Mouse (Mus musculus): ENCODE data around the gene Gstm4.

DNA sequence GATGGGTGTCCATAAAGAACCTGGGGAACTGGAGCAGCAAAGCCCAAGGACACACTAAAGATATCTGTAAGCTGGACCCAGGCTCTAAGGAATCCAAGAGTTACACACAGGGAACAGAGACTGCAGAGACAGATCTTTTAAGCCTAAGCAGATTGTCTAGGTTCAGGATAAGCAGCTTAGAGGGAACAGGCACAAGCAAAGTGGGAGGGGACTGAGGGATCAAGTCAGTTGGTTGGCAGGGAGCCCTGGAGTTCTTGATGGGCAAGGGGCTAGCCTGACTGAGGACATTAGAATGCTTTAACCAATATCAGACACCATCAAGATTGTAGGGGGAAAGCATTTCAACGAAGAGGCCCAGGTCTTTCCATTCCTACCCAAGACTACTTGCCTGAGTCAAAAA, 49.5 kb upstream of the Gstm4 start:
- TF ChIP-seq CTCF (IDR thresholded peaks at IDR 0.05; ENCODE audit: control insufficient read depth, insufficient read depth, insufficient read length): no peak
- no peak for TF ChIP-seq USF1 (IDR thresholded peaks at IDR 0.05; ENCODE audit: low read depth)
- TF ChIP-seq MYOG (IDR thresholded peaks at IDR 0.05; ENCODE audit: control insufficient read depth, extremely low read depth, insufficient read length): no peak
- no peak for TF ChIP-seq MAX (IDR thresholded peaks at IDR 0.05)
- TF ChIP-seq FOSL1 (IDR thresholded peaks at IDR 0.05; ENCODE audit: insufficient read depth, low read length, poor library complexity, severe bottlenecking): no peak
- TF ChIP-seq CEBPB (IDR thresholded peaks at IDR 0.05; ENCODE audit: low read depth): no peak

Measured in C2C12 (cell line).